Mouse (Mus musculus): ENCODE data around the gene Slc25a17.

Slc25a17 gene

DNA sequence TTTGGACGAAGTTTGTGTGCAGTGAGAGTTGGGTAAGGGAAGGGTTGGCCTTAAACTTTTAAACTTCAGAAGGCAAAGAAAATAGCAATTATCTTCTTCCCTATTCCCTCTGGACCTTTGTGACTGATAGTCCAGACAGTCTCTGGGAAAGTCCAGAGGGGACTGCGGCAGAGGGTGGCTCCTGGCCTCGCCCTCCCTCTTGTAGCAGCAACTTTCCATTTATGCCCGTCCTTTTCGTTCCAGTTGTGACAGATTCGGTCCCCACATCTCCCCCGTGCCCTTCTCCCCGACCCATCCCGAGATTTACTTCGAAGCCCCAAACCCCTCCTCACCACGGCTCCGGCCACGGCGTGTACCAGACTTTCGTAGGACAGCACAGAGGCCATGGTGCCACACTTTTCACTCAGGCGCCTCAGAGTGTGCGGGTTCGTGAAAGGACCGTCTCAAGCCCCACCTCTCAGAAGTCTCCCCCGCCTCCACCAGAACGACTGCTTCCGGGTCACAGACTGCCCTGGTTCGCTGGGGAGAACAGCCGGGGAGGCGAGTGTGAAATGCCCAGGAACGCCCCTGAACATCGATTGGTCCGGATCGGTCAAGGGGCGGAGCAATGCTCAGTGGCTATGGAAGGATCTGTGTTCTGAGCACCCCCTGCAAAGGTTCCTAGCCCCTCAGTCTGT is at the start of gene Slc25a17:
Gene Slc25a17, minus strand, starts transcription at position 468 of the 677 bp plus-strand sequence.
- peak; percentile 93 to 95 for DNase-seq (ENCODE audit: low spot score in 2 of 2)

DNA sequence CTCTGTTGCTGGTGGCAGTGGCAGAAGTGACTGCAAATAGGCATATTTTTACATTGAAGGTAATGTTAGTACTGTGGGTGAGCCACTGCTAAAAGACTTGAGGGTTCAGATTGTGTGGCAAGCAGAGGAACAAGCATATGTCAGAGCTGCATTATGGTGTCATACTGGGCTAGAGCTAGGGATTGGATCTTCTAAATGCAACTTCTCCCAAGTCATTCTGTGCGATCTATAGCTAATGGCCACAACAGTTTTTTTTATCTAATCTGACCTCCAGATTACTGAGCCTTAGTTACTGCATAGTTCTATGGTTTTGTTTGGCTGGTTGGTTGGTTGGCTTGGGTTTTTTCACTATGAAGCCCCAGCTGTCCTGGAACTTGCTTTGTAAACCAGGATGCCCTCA is 47.6 kb upstream of the Slc25a17 start, which contains the start of gene Dnajb7:
Gene Dnajb7, minus strand, starts transcription at position 101 of the 400 bp plus-strand sequence.
- DNase-seq (ENCODE audit: low spot score in 2 of 2), result no peak

- no peak for DNase-seq (ENCODE audit: low spot score in 2 of 2)
These were observed 44.4 kb upstream of the Slc25a17 start for GRCm38 (mm10) chr15:81405008-81405407.

DNA sequence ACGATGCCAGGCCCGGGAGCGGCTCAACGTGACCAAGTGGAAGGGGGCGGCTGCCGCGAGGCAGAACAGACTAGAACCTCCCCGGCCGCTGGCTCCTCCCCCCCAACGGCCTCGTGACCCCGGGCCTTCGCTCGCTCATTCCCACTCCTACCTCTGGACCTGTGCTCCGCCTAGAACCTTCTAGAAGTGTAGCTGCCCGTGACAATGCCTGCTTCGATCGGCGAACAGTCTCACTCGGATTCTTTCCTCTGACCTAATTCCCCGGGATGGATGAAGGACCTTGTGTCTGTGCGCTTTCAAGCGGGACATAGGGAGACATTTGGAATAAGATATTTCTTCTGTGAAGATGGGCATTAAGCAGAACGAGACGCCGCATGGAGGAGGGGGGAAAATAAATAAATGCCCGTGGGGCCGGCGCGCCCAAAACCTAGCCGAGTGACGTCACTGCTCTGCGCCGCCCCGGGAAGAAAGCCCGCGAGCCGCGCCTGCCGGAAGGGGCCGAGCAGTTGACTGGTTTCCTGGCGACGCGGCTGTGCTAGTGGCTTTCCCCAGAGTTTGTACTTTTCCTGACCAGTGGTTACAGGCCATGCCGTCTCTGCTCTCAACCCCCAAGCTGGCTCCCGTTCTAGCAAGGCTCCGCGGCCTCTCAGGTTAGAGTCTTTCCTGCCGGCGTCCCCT is 39.2 kb upstream of the Slc25a17 start, which contains the start of the genes St13 and Xpnpep3:
Gene St13, minus strand, starts transcription at position 440 of the 678 bp plus-strand sequence.
Gene Xpnpep3, plus strand, starts transcription at position 501 of the 678 bp plus-strand sequence.
- peak; percentile 96 to 97 for DNase-seq (ENCODE audit: low spot score in 2 of 2)

DNA sequence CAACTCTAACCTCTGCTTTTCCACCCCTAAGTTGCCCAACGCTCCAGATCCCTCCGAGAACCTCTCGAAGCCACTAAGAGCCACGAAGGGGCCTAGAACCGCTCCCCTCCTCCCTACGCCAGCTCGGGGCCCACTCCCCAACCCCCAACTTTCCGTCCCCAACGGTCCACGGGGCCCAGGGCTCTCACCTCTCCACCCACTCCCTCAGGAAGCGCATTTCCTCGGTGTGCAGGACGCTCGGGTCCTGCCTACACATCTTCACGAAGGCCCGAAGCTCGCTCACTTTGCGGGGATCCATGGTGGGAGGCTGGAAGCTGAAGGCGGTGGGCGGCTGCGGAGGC is 38.7 kb upstream of the Slc25a17 start:
- DNase-seq (ENCODE audit: low spot score in 2 of 2), result no peak

GRCm38 (mm10) chr15:81398189-81398588 is 37.6 kb upstream of the Slc25a17 start:
- DNase-seq (ENCODE audit: low spot score in 2 of 2), result no peak

GRCm38 (mm10) chr15:81394211-81394915 is 33.8 kb upstream of the Slc25a17 start:
- no peak for DNase-seq (ENCODE audit: low spot score in 2 of 2)

DNA sequence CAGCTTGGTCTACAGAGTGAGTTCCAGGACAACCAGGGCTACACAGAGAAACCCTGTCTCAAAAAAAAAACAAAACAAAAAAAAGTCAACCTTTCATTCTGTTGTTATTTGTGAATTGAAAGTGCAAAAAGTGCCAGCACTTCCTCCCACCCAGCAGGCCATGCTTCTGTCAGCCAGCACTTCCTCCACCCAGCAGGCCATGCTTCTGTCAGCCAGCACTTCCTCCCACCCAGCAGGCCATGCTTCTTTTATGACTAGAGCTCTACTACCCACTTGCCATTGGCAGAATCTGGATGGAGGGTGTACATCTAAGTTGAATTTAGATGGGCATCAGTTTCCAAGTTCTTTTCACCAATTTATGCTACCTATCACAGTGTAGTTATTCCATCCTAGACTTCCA is 32.4 kb upstream of the Slc25a17 start:
- peak in 1 of 2 experiments; percentile 39 for DNase-seq (ENCODE audit: low spot score in 2 of 2)

DNA sequence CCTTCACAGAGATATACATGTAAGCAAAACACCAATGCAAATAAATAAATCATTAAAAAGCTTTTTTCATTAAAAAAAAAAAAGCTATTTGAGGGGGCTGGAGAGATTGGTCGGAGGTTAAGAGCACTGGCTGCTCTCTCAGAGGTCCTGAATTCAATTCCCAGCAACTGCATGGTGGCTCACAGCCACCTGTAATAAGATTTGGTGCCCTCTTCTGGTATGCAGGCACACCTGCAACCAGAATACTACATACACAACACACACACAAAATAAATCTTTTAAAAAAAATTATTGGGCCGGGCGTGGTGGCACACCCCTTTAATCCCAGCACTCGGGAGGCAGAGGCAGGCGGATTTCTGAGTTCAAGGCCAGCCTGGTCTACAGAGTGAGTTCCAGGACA is 25.7 kb upstream of the Slc25a17 start:
- DNase-seq (ENCODE audit: low spot score in 2 of 2), result no peak

DNA sequence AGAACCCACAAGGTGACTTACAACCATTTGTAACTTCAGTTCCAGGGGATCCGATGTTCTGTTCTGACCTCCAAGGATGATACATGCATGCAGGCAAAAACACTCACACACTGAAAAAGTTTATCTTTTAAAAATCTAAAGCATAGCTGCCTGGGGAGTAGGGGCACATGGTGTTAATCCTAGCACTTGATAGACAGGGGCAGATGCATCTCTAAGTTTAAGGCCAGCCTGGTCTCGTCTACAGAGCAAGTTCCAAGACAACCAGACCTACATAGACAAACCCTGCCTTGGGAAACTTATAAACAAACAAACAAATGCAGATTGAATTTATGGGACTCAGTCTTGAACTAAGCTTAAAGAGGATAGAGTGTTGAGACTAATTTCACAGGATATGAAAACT is 18.2 kb upstream of the Slc25a17 start:
- DNase-seq (ENCODE audit: low spot score in 2 of 2), result no peak

DNA sequence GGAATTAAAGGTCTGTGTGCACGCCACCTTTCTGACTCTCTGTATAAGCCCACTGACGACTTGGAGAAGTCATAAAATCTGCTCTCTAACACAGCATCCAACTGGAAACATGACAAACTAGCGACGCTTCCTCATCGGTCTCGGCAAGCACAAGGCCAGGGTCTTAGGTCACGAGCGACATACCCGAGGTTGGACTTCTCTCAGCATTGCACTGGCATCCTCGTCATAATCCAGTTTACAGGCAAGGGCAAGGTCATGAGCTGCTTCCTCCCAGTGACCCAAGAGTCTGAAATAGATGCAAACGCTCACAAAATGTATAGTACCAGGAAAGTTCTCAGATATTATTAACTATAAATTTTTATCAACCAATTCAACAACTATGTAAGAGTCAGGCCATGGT is 14.0 kb upstream of the Slc25a17 start:
- DNase-seq (ENCODE audit: low spot score in 2 of 2), result no peak

DNA sequence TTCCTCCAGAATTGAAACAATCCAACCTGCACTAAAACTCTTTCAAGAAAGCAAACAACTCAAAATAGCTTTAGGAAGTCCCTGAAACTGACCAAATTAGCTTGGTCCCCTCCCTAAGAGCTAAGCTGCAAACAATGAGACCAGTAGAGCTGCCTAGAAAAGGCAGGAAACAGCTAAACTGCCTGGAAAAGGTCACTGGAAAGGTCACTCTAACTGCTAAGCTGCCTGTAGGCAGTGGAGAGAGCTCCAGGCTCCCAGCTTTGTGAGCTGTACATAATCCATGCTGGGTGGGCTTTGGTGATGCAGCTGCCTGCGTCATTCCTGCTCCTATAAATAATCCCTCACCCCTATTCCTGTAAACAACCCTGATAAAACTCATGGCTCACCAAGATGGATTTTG is 9.7 kb upstream of the Slc25a17 start:
- DNase-seq (ENCODE audit: low spot score in 2 of 2), result no peak

- DNase-seq (ENCODE audit: low spot score in 2 of 2), result no peak
These were observed 8.0 kb upstream of the Slc25a17 start for GRCm38 (mm10) chr15:81368601-81369000.

DNA sequence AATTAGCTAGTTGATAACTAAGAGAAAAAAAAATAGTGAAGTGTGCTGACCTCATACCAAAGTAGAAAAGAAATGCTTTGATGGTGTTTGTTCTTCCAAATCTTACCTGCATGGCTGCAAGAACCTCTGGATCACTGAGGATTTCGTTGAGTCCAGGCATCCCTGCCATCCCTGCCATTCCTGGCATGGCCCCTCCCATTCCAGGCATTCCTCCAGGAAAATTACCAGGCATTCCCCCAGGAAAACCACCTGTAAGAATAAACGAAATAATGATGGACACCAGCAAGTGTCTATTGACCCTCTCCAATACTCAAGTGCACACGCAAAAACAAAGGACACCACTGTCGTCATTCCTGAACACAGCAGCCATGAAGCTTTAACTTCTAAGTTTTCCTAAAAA is 5.6 kb upstream of the Slc25a17 start:
- no peak for DNase-seq (ENCODE audit: low spot score in 2 of 2)

DNA sequence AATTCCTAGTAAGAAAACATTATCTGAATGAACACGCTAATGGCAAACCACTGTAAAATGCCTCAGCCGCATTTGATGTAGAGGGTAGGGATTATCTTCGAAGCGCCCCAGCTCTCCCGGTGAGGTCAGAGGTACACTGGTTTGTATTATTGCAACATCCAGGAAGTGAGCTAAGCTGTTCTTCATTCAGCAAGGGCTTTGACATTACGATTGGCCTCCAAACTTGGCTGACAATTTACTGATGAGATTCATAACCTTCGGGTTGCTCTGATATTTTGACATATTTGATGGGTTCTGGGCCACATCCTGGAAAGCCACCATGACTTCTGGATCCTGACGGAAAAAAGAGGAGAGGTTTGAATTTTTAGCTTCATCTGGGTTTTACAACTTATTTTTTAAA is 4.6 kb upstream of the Slc25a17 start:
- DNase-seq (ENCODE audit: low spot score in 2 of 2), result no peak

GRCm38 (mm10) chr15:81364271-81364670 is 3.7 kb upstream of the Slc25a17 start:
- DNase-seq (ENCODE audit: low spot score in 2 of 2), result no peak

DNA sequence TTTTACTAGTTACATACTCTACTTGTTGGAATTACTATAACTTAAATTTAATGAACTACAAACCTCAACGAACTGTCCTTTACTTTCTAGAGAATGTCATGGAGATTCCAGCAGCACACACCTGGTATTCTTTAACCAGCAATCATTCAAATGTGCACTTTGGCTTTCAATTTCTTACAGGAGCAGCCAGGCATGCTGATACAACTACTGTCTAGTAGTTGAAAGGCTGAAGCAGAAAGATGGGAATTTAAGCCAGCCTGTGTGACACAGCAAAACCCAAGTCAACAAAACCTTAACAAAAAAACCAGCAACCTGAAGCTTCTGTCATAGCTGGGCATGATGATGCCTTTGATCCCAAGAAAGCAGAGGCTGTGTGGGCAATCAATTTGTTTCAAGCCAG is 1.9 kb upstream of the Slc25a17 start:
- no peak for DNase-seq (ENCODE audit: low spot score in 2 of 2)

- DNase-seq (ENCODE audit: low spot score in 2 of 2), result no peak
These were observed 904 bp upstream of the Slc25a17 start for GRCm38 (mm10) chr15:81361417-81362015.

GRCm38 (mm10) chr15:81361022-81361404 is 401 bp upstream of the Slc25a17 start:
- no peak for DNase-seq (ENCODE audit: low spot score in 2 of 2)

GRCm38 (mm10) chr15:81359421-81359820 is 1.2 kb downstream of the Slc25a17 start:
- DNase-seq (ENCODE audit: low spot score in 2 of 2), result no peak

DNA sequence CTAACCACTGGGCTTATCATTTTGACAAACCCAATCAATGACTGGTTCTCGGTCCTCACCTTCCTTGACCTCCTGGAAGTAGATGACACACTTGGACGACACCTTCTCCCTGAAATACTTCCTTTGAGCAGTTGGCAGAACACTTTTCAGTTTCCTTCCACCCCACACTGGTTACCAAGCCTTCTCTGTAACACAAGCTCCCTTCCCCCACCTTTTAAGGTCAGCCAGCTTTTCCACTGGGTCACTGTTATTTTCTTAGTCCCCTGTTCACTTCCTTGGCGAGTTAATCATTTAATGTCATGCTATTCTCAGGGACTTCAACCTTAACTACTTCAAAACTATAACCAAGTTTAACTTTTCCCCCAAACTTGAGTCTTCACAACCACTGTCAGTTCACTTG is 1.7 kb downstream of the Slc25a17 start:
- DNase-seq (ENCODE audit: low spot score in 2 of 2), result no peak

DNA sequence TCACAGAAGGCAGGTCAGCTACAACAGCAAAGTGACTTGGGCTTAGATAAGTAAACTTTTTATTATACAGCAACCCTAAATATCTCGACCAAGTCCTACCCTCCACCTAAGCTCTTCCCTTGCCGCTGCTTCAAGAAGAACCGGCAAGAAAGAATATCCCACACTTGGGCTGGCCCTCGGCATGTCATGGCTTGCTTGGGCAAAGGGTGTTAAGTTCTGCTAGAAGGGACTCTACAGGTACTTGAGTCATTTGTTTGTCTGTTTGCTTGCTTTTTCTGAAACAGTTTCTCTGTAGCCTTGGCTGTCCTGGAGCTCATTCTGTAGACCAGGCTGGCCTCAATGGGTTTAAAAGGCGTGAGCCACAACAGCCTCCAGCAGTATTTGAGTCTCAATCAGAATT is 3.7 kb downstream of the Slc25a17 start:
- DNase-seq (ENCODE audit: low spot score in 2 of 2), result no peak

Data from natural killer cell, adult 2 months (primary cell).